Mouse (Mus musculus) neural tube, embryonic 15.5 days (tissue): ENCODE measurements at regions not wholly inside any gene's neighbourhood (a gene's known extent, or its start where the extent isn't known, plus 50 kb on each side); places are given as distances from the start of the nearest gene placed in this dataset.

Experiments used
- ATAC-seq: fragments of 200-750 bp; cut with Nextera tagmentation; 2 replicates; pipeline ENCODE4 v1.8.0; 2017; ENCODE audit warnings: mild to moderate bottlenecking, moderate TSS enrichment, moderate library complexity; ENCODE audit not compliant: low FRiP score
- H3K27ac ChIP-seq: fragments of 300-500 bp; sonication (generic); replicated peaks from 2 replicates; pipeline ENCODE4 v1.5.1; 2015; ENCODE audit warnings: mild to moderate bottlenecking, inconsistent platforms
- H3K27me3 ChIP-seq: fragments of 300-500 bp; sonication (generic); replicated peaks from 2 replicates; pipeline ENCODE4 v1.6.1; 2015; ENCODE audit warnings: inconsistent platforms
- H3K36me3 ChIP-seq: fragments of 300-500 bp; sonication (generic); 2 replicates; pipeline ENCODE4 v1.6.1; 2015; ENCODE audit warnings: inconsistent platforms
- H3K4me1 ChIP-seq: fragments of 300-500 bp; sonication (generic); 2 replicates; pipeline ENCODE4 v1.6.1; 2015; ENCODE audit warnings: inconsistent platforms
- H3K4me2 ChIP-seq: fragments of 300-500 bp; sonication (generic); 2 replicates; pipeline ENCODE4 v1.6.1; 2015; ENCODE audit warnings: inconsistent platforms, mild to moderate bottlenecking, moderate library complexity
- H3K4me3 ChIP-seq: fragments of 300-500 bp; sonication (generic); replicated peaks from 2 replicates; pipeline ENCODE4 v1.5.1; 2015; ENCODE audit warnings: mild to moderate bottlenecking, inconsistent platforms
- H3K9ac ChIP-seq: fragments of 300-500 bp; sonication (generic); replicated peaks from 2 replicates; pipeline ENCODE4 v1.6.1; 2015; ENCODE audit warnings: mild to moderate bottlenecking, inconsistent platforms
- H3K9me3 ChIP-seq: fragments of 300-500 bp; sonication (generic); replicated peaks from 2 replicates; pipeline ENCODE4 v1.6.1; 2016; ENCODE audit warnings: inconsistent platforms
- WGBS: fragments of 180-500 bp; shearing (Covaris S2); methylation state at CpG from one replicate; pipeline ENCODE4 v1.1.7; 2015; ENCODE audit warnings: mixed read lengths; 5-methylcytosine and 5-hydroxymethylcytosine counted together

GRCm38 (mm10) chr5:119944371-119944770 is 111.9 kb downstream of the Tbx5 start:
- no peak overlapping the region for H3K4me2 ChIP-seq
- no peaks in the 10 kb centered on the region for H3K27me3 ChIP-seq
- WGBS: 73% methylated on average over 10 of the region's 10 CpGs
- H3K4me1 ChIP-seq: 0 out of 2 replicates have a peak, but pooled peaks cover 3% of the 10 kb centered on the region
- no peaks in the 10 kb centered on the region for H3K36me3 ChIP-seq
- H3K9me3 ChIP-seq: no peaks in the 10 kb centered on the region
- no peak for ATAC-seq
- H3K9ac ChIP-seq: no peak overlapping the region
- no peak overlapping the region for H3K4me3 ChIP-seq
- no peak overlapping the region for H3K27ac ChIP-seq

DNA sequence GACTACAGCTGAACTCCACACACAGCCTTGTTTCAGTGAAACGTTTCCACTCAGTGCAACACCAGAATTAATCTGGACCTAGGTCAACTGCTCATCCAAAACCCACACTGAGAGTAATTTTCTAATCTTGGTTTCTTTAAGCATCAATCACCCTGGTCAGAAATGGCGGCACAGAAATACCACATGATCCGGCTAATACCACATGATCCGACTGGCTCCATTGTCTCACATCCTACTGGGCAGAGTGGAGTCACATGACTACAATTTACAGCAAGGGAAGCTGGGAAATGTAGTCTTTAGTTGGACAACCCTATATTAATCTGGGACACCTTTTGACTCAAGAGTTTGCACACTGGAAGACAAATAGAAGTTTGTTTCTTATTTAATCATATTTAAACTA is 115.9 kb downstream of the Tbx5 start:
- no peaks in the 10 kb centered on the region for H3K27me3 ChIP-seq
- WGBS: 69% methylated on average over 4 of the region's 4 CpGs

GRCm38 (mm10) chr5:119952085-119952484 is 119.6 kb downstream of the Tbx5 start:
- Histone ChIP-seq H3K4me3 (no peak overlapping the region), H3K27me3 (no peaks in the 10 kb centered on the region), H3K36me3 (no peaks in the 10 kb centered on the region), H3K9me3 (no peaks in the 10 kb centered on the region), H3K27ac (no peak overlapping the region), H3K4me2 (no peak overlapping the region), H3K9ac (no peak overlapping the region), H3K4me1 (0 out of 2 replicates have a peak, but pooled peaks cover 3% of the 10 kb centered on the region)
- no peak for ATAC-seq
- WGBS: 92% methylated on average over 2 of the region's 2 CpGs

More for the DNA sequence above, 115.9 kb downstream of the Tbx5 start:
- H3K4me3 ChIP-seq: no peak overlapping the region
- H3K4me2 ChIP-seq: no peak overlapping the region
- ATAC-seq: peak; percentile 81
- H3K9me3 ChIP-seq: no peaks in the 10 kb centered on the region
- no peak overlapping the region for H3K9ac ChIP-seq
- no peaks in the 10 kb centered on the region for H3K36me3 ChIP-seq
- H3K27ac ChIP-seq: no peak overlapping the region
- 0 out of 2 replicates have a peak, but pooled peaks cover 5% of the 10 kb centered on the region for H3K4me1 ChIP-seq

- Histone ChIP-seq H3K4me3 (no peak overlapping the region), H3K9me3 (no peaks in the 10 kb centered on the region), H3K36me3 (no peaks in the 10 kb centered on the region), H3K4me2 (no peak overlapping the region), H3K27me3 (no peaks in the 10 kb centered on the region), H3K4me1 (0 out of 2 replicates have a peak, but pooled peaks cover 3% of the 10 kb centered on the region), H3K27ac (no peak overlapping the region), H3K9ac (no peak overlapping the region)
- 86% methylated on average over 5 of the region's 5 CpGs for WGBS
- no peak for ATAC-seq
Measured at GRCm38 (mm10) chr5:119953189-119953588, 120.7 kb downstream of the Tbx5 start.

- WGBS: 74% methylated on average over 14 of the region's 14 CpGs
- Histone ChIP-seq H3K9me3 (no peaks in the 10 kb centered on the region), H3K9ac (no peak overlapping the region), H3K27me3 (no peaks in the 10 kb centered on the region), H3K4me2 (no peak overlapping the region), H3K4me3 (no peak overlapping the region), H3K36me3 (no peaks in the 10 kb centered on the region), H3K27ac (no peak overlapping the region), H3K4me1 (0 out of 2 replicates have a peak, but pooled peaks cover 3% of the 10 kb centered on the region)
- no peak for ATAC-seq
Measured at GRCm38 (mm10) chr5:119953811-119954566, 121.5 kb downstream of the Tbx5 start.

DNA sequence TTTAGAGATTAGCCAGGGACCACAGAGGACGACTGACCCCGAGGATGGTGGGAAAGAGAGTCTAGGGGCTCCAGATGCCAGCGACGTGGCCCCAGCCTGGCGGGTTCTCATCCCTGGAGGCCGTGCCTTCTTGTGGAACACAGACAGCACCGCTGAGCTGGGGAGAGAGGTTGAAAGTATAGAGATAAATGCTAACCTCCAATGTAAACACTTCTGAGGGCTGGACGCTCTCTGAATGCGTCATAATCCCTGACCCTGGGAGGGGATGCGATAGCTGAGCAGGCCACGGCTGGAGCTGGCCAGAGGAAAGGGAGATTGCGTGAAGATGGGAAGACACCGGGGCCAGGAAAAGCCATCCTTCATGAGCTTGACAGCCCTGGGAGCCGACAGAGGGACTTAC is 126.5 kb downstream of the Tbx5 start:
- Histone ChIP-seq H3K27ac (no peak overlapping the region), H3K27me3 (no peaks in the 10 kb centered on the region; the same call in 1 of the 2 replicates), H3K9me3 (no peaks in the 10 kb centered on the region), H3K4me2 (no peak overlapping the region), H3K36me3 (no peaks in the 10 kb centered on the region), H3K9ac (no peak overlapping the region), H3K4me3 (no peak overlapping the region), H3K4me1 (peaks cover 4% of the 10 kb centered on the region; the same call in 1 of the 2 replicates)
- 34% methylated on average over 14 of the region's 14 CpGs for WGBS
- no peak for ATAC-seq

DNA sequence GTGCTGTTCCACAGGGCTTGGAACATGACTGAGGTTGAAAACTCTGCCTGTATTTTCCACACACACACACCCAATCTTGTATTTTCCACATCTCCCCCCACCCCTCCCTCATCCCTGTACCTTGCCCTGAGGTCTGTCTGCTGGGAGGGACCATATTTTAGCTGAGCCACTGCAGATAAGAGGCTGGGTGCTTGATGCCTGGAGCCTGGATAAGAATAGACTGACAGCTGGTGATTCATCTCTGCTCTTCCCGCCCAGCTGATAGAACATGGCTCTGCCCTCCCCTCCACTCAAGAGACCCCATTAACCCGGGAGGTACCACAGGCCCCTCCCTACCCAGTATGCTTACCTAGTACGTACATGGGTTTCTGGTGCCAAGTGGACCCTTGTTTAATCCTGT is 132.3 kb downstream of the Tbx5 start:
- WGBS: 66% methylated on average over 3 of the region's 3 CpGs
- no peak for ATAC-seq
- Histone ChIP-seq H3K27ac (no peak overlapping the region), H3K36me3 (no peaks in the 10 kb centered on the region), H3K27me3 (no peaks in the 10 kb centered on the region; the same call in 1 of the 2 replicates), H3K4me2 (no peak overlapping the region), H3K9ac (no peak overlapping the region), H3K4me1 (peaks cover 4% of the 10 kb centered on the region; the same call in 1 of the 2 replicates), H3K4me3 (no peak overlapping the region), H3K9me3 (no peaks in the 10 kb centered on the region)

GRCm38 (mm10) chr5:119971286-119971685 is 138.8 kb downstream of the Tbx5 start:
- no peak overlapping the region for H3K4me3 ChIP-seq
- no peaks in the 10 kb centered on the region for H3K27me3 ChIP-seq
- no peaks in the 10 kb centered on the region for H3K36me3 ChIP-seq
- ATAC-seq: no peak
- 80% methylated on average over 16 of the region's 16 CpGs for WGBS
- H3K9me3 ChIP-seq: no peaks in the 10 kb centered on the region
- no peak overlapping the region for H3K27ac ChIP-seq
- H3K4me2 ChIP-seq: no peak overlapping the region
- no peak overlapping the region for H3K9ac ChIP-seq
- H3K4me1 ChIP-seq: peaks cover 11% of the 10 kb centered on the region; the same call in 1 of the 2 replicates

DNA sequence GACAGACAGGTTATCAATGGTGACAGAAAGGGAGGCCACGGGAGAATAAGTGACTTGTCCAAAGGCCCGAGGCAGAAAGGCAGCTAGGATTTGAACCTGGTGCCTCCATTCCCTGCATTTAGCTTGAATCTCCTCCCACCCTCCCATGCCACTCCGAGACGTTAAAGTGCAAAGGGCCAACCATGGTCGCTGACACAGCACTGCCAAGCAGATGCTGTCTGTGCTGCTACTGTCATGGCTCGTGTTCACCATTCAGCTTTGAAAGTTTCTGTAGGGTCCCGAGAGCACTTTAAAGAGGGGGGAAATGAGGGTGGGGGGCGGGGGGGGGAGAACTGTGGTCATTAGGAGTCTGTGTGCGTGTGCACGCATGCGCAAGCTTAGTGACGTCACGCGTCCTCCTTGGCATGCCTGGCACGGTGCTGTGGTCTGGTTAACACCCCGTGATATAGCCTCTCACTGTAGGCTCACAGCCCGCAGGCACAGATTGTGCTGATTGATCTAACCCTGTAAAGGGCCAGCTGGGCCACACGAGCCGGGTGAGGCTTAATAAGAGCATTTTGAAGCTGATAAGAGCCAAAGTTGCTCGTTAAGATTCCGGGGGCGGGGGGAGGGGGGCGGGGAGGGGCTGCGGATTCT is 140.5 kb downstream of the Tbx5 start:
- 45% methylated on average over 24 of the region's 24 CpGs for WGBS
- H3K4me3 ChIP-seq: peak overlapping the region; percentile 25
- H3K9ac ChIP-seq: no peak overlapping the region
- no peaks in the 10 kb centered on the region for H3K27me3 ChIP-seq
- peak overlapping the region; percentile 51 for H3K4me2 ChIP-seq
- H3K36me3 ChIP-seq: no peaks in the 10 kb centered on the region
- peak; percentile 94 for ATAC-seq
- no peaks in the 10 kb centered on the region for H3K9me3 ChIP-seq
- H3K4me1 ChIP-seq: peaks cover 11% of the 10 kb centered on the region; the same call in 1 of the 2 replicates
- H3K27ac ChIP-seq: peak overlapping the region; percentile 74

GRCm38 (mm10) chr5:119978096-119978715 is 138.1 kb upstream of the Rbm19 start:
- no peaks in the 10 kb centered on the region for H3K27me3 ChIP-seq
- no peak overlapping the region for H3K4me3 ChIP-seq
- 0 out of 2 replicates have a peak overlapping the region, but pooled peaks have one; percentile 11 for H3K4me2 ChIP-seq
- H3K9ac ChIP-seq: no peak overlapping the region
- no peaks in the 10 kb centered on the region for H3K36me3 ChIP-seq
- ATAC-seq: no peak
- H3K27ac ChIP-seq: no peak overlapping the region
- no peaks in the 10 kb centered on the region for H3K9me3 ChIP-seq
- peaks cover 14% of the 10 kb centered on the region; the same call in 1 of the 2 replicates for H3K4me1 ChIP-seq
- 24% methylated on average over 10 of the region's 10 CpGs for WGBS

- peaks cover 8% of the 10 kb centered on the region; the same call in 1 of the 2 replicates for H3K4me1 ChIP-seq
- H3K4me2 ChIP-seq: no peak overlapping the region
- H3K27me3 ChIP-seq: no peaks in the 10 kb centered on the region
- no peaks in the 10 kb centered on the region for H3K36me3 ChIP-seq
- no peak overlapping the region for H3K4me3 ChIP-seq
- peak overlapping the region; percentile 66 for H3K27ac ChIP-seq
- peak; percentile 38; the same call in 1 of the 2 replicates for ATAC-seq
- H3K9ac ChIP-seq: no peak overlapping the region
- no peaks in the 10 kb centered on the region for H3K9me3 ChIP-seq
- 38% methylated on average over 17 of the region's 18 CpGs for WGBS
Measured at GRCm38 (mm10) chr5:119981111-119981807, 135.0 kb upstream of the Rbm19 start.
